Mouse (Mus musculus): ENCODE data around the gene Orm2. TPM values are rescaled to one million over a fixed set of nuclear protein-coding genes. Genes with fewer than 3 reads are reported as not detected.

Gene Orm2
- total and polyA plus RNA-seq, 3 experiments, result not detected

GRCm38 (mm10) chr4:63374331-63374730, 12.1 kb downstream of the Orm2 start:
- Histone ChIP-seq H3K4me2 (ENCODE audit: insufficient read depth, low read depth, poor library complexity, severe bottlenecking) (no peak overlapping the region), H3K9ac (ENCODE audit: insufficient read depth, low read depth) (no peak overlapping the region), H3K27me3 (replicated peaks) (no peaks in the 10 kb centered on the region), H3K4me1 (ENCODE audit: control insufficient read depth in 1 of 2, insufficient read depth in 2 of 2) (peaks cover 0 to 16% of the 10 kb centered on the region in 2 experiments; a peak in 2 of 4 replicates), H3K27ac (ENCODE audit: insufficient read depth, low read depth) (no peak overlapping the region), H3K9me3 (replicated peaks; ENCODE audit: low read length) (no peaks in the 10 kb centered on the region), H3K4me3 (replicated peaks in 1 of 3; ENCODE audit: low read depth in 2 of 3, low read length in 2 of 3, poor library complexity in 1 of 3) (no peak overlapping the region), H3K36me3 (replicated peaks in 1 of 2; ENCODE audit: control insufficient read depth in 1 of 2, insufficient read depth in 1 of 2, low read length in 1 of 2) (peaks cover 98 to 100% of the 10 kb centered on the region in 2 experiments), H3K79me2 (replicated peaks; ENCODE audit: control insufficient read depth, extremely low read depth, insufficient read depth, poor library complexity, severe bottlenecking) (0 out of 2 replicates have a peak, but pooled peaks cover 2% of the 10 kb centered on the region)
- in situ Hi-C loops (cut with MboI; ENCODE audit: low pct_ligation_motif_present, low pct_unique_long_range_greater_than_20kb, low sequenced_read_pairs), result loop anchor here (5.0 kb wide), 1 partner anchor 33 kb away; no protein-coding TSS in a partner anchor
- dilution Hi-C loops (cut with MboI; ENCODE audit: extremely low pct_ligation_motif_present, extremely low pct_unique_long_range_greater_than_20kb, low sequenced_read_pairs), result no loop called here
- no peak for TF ChIP-seq ZKSCAN1 (IDR thresholded peaks at IDR 0.05; ENCODE audit: borderline replicate concordance, low read depth, low read length)
- TF ChIP-seq EP300 (IDR thresholded peaks at IDR 0.05; ENCODE audit: low read length), result no peak
- no peak for TF ChIP-seq MXI1 (IDR thresholded peaks at IDR 0.05; ENCODE audit: low read depth, low read length)
- TF ChIP-seq SIN3A (IDR thresholded peaks at IDR 0.05; ENCODE audit: low read length), result no peak
- TF ChIP-seq KAT2A (IDR thresholded peaks at IDR 0.05; ENCODE audit: insufficient replicate concordance, low read length), result no peak
- TF ChIP-seq POLR2AphosphoS2 (IDR thresholded peaks at IDR 0.05; ENCODE audit: low read depth, low read length), result no peak
- no peak for DNase-seq (ENCODE audit: extremely low read depth)

- Histone ChIP-seq H3K79me2 (replicated peaks; ENCODE audit: control insufficient read depth, extremely low read depth, insufficient read depth, poor library complexity, severe bottlenecking) (0 out of 2 replicates have a peak, but pooled peaks cover 2% of the 10 kb centered on the region), H3K9ac (ENCODE audit: insufficient read depth, low read depth) (no peak overlapping the region), H3K27ac (ENCODE audit: insufficient read depth, low read depth) (0 out of 2 replicates have a peak overlapping the region, but pooled peaks have one; percentile 10), H3K36me3 (replicated peaks in 1 of 2; ENCODE audit: control insufficient read depth in 1 of 2, insufficient read depth in 1 of 2, low read length in 1 of 2) (peaks cover 97 to 100% of the 10 kb centered on the region in 2 experiments), H3K4me1 (ENCODE audit: control insufficient read depth in 1 of 2, insufficient read depth in 2 of 2) (peaks cover 0 to 13% of the 10 kb centered on the region in 2 experiments; a peak in 2 of 4 replicates), H3K4me3 (replicated peaks in 1 of 3; ENCODE audit: low read depth in 2 of 3, low read length in 2 of 3, poor library complexity in 1 of 3) (no peak overlapping the region), H3K4me2 (ENCODE audit: insufficient read depth, low read depth, poor library complexity, severe bottlenecking) (no peak overlapping the region), H3K9me3 (replicated peaks; ENCODE audit: low read length) (no peaks in the 10 kb centered on the region), H3K27me3 (replicated peaks) (no peaks in the 10 kb centered on the region)
- dilution Hi-C loops (cut with MboI; ENCODE audit: extremely low pct_ligation_motif_present, extremely low pct_unique_long_range_greater_than_20kb, low sequenced_read_pairs) (no loop called here), in situ Hi-C loops (cut with MboI; ENCODE audit: low pct_ligation_motif_present, low pct_unique_long_range_greater_than_20kb, low sequenced_read_pairs) (no loop called here)
- DNase-seq (ENCODE audit: extremely low read depth), result no peak
- no peak for TF ChIP-seq MAFK (IDR thresholded peaks at IDR 0.05; ENCODE audit: insufficient replicate concordance, low read length)
- no peak for TF ChIP-seq PAX5 (IDR thresholded peaks at IDR 0.05; ENCODE audit: low read length)
- no peak for TF ChIP-seq BHLHE40 (IDR thresholded peaks at IDR 0.05; ENCODE audit: low read depth, low read length)
- TF ChIP-seq HCFC1 (IDR thresholded peaks at IDR 0.05; ENCODE audit: low read depth, low read length), result no peak
- no peak for TF ChIP-seq UBTF (IDR thresholded peaks at IDR 0.05; ENCODE audit: low read depth, low read length)
- TF ChIP-seq MEF2A (IDR thresholded peaks at IDR 0.05; ENCODE audit: borderline replicate concordance, low read depth, low read length), result no peak
- TF ChIP-seq MAZ (IDR thresholded peaks at IDR 0.05; ENCODE audit: low read depth, low read length), result no peak
- no peak for TF ChIP-seq GABPA (IDR thresholded peaks at IDR 0.05; ENCODE audit: insufficient replicate concordance, low read depth, low read length)
- TF ChIP-seq KAT2A (IDR thresholded peaks at IDR 0.05; ENCODE audit: insufficient replicate concordance, low read length), result no peak
- TF ChIP-seq MYC (IDR thresholded peaks at IDR 0.05; ENCODE audit: low read depth, low read length), result no peak
- no peak for TF ChIP-seq NELFE (IDR thresholded peaks at IDR 0.05; ENCODE audit: low read depth, low read length)
- no peak for TF ChIP-seq SMC3 (IDR thresholded peaks at IDR 0.05; ENCODE audit: low read depth, low read length)
- TF ChIP-seq JUND (conservative IDR thresholded peaks at IDR 0.05; ENCODE audit: low read depth, low read length), result no peak
- TF ChIP-seq POLR2AphosphoS2 (IDR thresholded peaks at IDR 0.05; ENCODE audit: low read depth, low read length), result no peak
Observed at GRCm38 (mm10) chr4:63375367-63375766, 13.1 kb downstream of the Orm2 start.

All from CH12.LX (cell line).